In the genomic region with DNA sequence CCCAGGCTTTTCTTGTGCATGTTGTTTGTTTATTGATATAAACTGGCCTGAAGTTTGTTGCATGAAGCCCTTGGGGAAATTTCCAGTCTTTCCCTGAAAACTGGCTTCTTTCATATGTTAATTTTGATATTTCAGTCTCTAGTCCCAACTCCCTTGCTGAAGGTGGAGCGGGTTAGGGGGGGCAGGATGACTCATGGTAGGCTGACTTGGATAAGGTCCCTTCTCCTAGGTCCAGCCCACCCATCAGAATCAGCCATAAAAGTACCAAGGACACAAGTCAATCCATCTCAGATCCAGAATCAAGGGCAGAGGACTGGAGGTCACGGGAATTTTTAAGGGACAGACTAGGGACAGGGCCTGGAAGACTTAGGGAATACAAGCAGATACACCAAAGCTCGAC, we compare ENCODE assay signal across 29 mouse cellular contexts. TPM values are rescaled to one million over a fixed set of nuclear protein-coding genes. Genes with fewer than 3 reads are reported as not detected.
"Had no signal": no experiment of that assay in that cellular context is flagged by ENCODE, and none has a peak within 500 bp of the region (broad histone marks: within the 10 kb centered on the region; RNA-seq: fewer than 3 reads in every experiment).

No protein-coding gene starts in this region.

- H3K9me3 ChIP-seq: megakaryocyte, embryonic 14.5 days; midbrain, embryonic 10.5 days; midbrain, embryonic 13.5 days; stomach, embryonic 15.5 days had no signal

- H3K36me3 ChIP-seq: midbrain, embryonic 10.5 days; midbrain, embryonic 13.5 days; stomach, embryonic 15.5 days had no signal

- H3K27me3 ChIP-seq: midbrain, embryonic 13.5 days; stomach, embryonic 15.5 days had no signal

- H3K4me1 ChIP-seq: midbrain, embryonic 10.5 days had no signal

- DNase-seq: kidney, adult 18-20 months; kidney, adult 9 months; kidney, postnatal 14 days; kidney, postnatal 4 days; layer of hippocampus, postnatal 36 days; liver, postnatal 0 days; lung, postnatal 36 days; spleen, adult 18-20 months; thymus, adult 2 months; thymus, postnatal 14 days had no signal

- H3K27ac ChIP-seq: left cerebral cortex, adult 2 months; liver, embryonic 14.5 days; midbrain, embryonic 10.5 days; midbrain, embryonic 13.5 days; stomach, embryonic 15.5 days had no signal

- H3K4me3 ChIP-seq: left cerebral cortex, adult 2 months; megakaryocyte, embryonic 14.5 days; midbrain, embryonic 10.5 days; midbrain, embryonic 13.5 days; stomach, embryonic 15.5 days had no signal

RNA-seq across cellular contexts. Expression of gene Tex19.2, which starts 7.4 kb away (rescaled TPM):
- total RNA-seq: layer of hippocampus, adult 18-20 months; layer of hippocampus, postnatal 10 days; layer of hippocampus, postnatal 36 days; left cerebral cortex, adult 2 months; left cerebral cortex, postnatal 10 days; left cerebral cortex, postnatal 36 days; liver, adult 2 months; midbrain, postnatal 0 days had no signal
- polyA plus RNA-seq: kidney, embryonic 16.5 days; limb, embryonic 11.5 days; liver, adult 2 months; liver, postnatal 0 days; lung, embryonic 14.5 days; lung, postnatal 0 days; midbrain, embryonic 10.5 days; midbrain, embryonic 13.5 days; midbrain, postnatal 0 days; neural tube, embryonic 11.5 days; neural tube, embryonic 14.5 days; stomach, embryonic 15.5 days had no signal

RNA-seq across cellular contexts. Expression of gene Sectm1a, which starts 30.0 kb away (rescaled TPM):
- total RNA-seq: layer of hippocampus, adult 18-20 months; layer of hippocampus, postnatal 10 days; layer of hippocampus, postnatal 36 days; left cerebral cortex, adult 2 months; left cerebral cortex, postnatal 10 days; left cerebral cortex, postnatal 36 days; midbrain, postnatal 0 days had no signal
- polyA plus RNA-seq: limb, embryonic 11.5 days; midbrain, embryonic 10.5 days; midbrain, embryonic 13.5 days; midbrain, postnatal 0 days; neural tube, embryonic 11.5 days; neural tube, embryonic 14.5 days had no signal

RNA-seq across cellular contexts. Expression of gene Tex19.1, which starts 34.9 kb away (rescaled TPM):
- total RNA-seq: layer of hippocampus, adult 18-20 months; layer of hippocampus, postnatal 10 days; layer of hippocampus, postnatal 36 days; left cerebral cortex, adult 2 months; left cerebral cortex, postnatal 10 days; left cerebral cortex, postnatal 36 days; liver, adult 2 months; midbrain, postnatal 0 days had no signal
- polyA plus RNA-seq: liver, adult 2 months; liver, postnatal 0 days; lung, embryonic 14.5 days; lung, postnatal 0 days; midbrain, embryonic 13.5 days; midbrain, postnatal 0 days; neural tube, embryonic 11.5 days; neural tube, embryonic 14.5 days had no signal

RNA-seq across cellular contexts. Expression of gene Sectm1b, which starts 47.7 kb away (rescaled TPM):
- total RNA-seq: layer of hippocampus, adult 18-20 months; layer of hippocampus, postnatal 10 days; layer of hippocampus, postnatal 36 days; left cerebral cortex, adult 2 months; left cerebral cortex, postnatal 10 days; left cerebral cortex, postnatal 36 days; liver, adult 2 months; midbrain, postnatal 0 days had no signal
- polyA plus RNA-seq: limb, embryonic 11.5 days; limb, embryonic 14.5 days; lung, embryonic 14.5 days; midbrain, embryonic 10.5 days; midbrain, embryonic 13.5 days; midbrain, postnatal 0 days; neural tube, embryonic 11.5 days; neural tube, embryonic 14.5 days had no signal

RNA-seq across cellular contexts. Expression of gene Uts2r, which starts 49.0 kb away (rescaled TPM):
- total RNA-seq: left cerebral cortex, postnatal 10 days; left cerebral cortex, postnatal 36 days; liver, adult 2 months had no signal
- polyA plus RNA-seq: limb, embryonic 11.5 days; liver, adult 2 months; liver, embryonic 14.5 days; liver, postnatal 0 days; lung, embryonic 14.5 days; lung, postnatal 0 days; neural tube, embryonic 11.5 days; stomach, embryonic 15.5 days had no signal
